Mouse (Mus musculus): ENCODE measurements around the gene Wiz. TPM values are rescaled to one million over a fixed set of nuclear protein-coding genes. Genes with fewer than 3 reads are reported as not detected.

The Wiz gene
- polyA plus RNA-seq, 1 experiment from 2014 or later: 27.0 TPM

Small RNA genes lying within 50 kb of the gene (microRNA-seq; reads per million reads assigned to microRNA genes)
- gene Gm22201: not detected

Other genes starting within 250 kb of the Wiz start
- gene Notch3, start 222.6 kb downstream of the Wiz start, polyA plus RNA-seq (2015; fragmentation: Nextera tagmentation; extraction: Ambion mirVana): 17.1 and 17.3 TPM in 2 replicates
- 0.21 and 0.24 TPM in 2 replicates for gene Ephx3, start 199.9 kb downstream of the Wiz start, polyA plus RNA-seq (2015; fragmentation: Nextera tagmentation; extraction: Ambion mirVana)
- gene Brd4, start 104.7 kb downstream of the Wiz start, polyA plus RNA-seq (2015; fragmentation: Nextera tagmentation; extraction: Ambion mirVana): 70.6 and 83.2 TPM in 2 replicates
- gene Akap8, start 68.2 kb downstream of the Wiz start, polyA plus RNA-seq (2015; fragmentation: Nextera tagmentation; extraction: Ambion mirVana): 92.9 and 100 TPM in 2 replicates
- gene Akap8l, start 38.8 kb downstream of the Wiz start, polyA plus RNA-seq (2015; fragmentation: Nextera tagmentation; extraction: Ambion mirVana): 101 and 108 TPM in 2 replicates
- gene Rasal3, start 14.1 kb upstream of the Wiz start, polyA plus RNA-seq (2015; fragmentation: Nextera tagmentation; extraction: Ambion mirVana): 1.7 and 4.0 TPM in 2 replicates
- gene Pglyrp2, start 34.7 kb upstream of the Wiz start, polyA plus RNA-seq (2015; fragmentation: Nextera tagmentation; extraction: Ambion mirVana): 0.74 TPM in 1 of 2 replicates, not detected in the other
- gene Cyp4f39, start 63.3 kb upstream of the Wiz start, polyA plus RNA-seq (2015; fragmentation: Nextera tagmentation; extraction: Ambion mirVana): 0.69 and 0.80 TPM in 2 replicates
- gene Cyp4f17, start 116.6 kb upstream of the Wiz start, polyA plus RNA-seq (2015; fragmentation: Nextera tagmentation; extraction: Ambion mirVana): 7.9 and 8.7 TPM in 2 replicates
- gene Cyp4f16, start 147.1 kb upstream of the Wiz start, polyA plus RNA-seq (2015; fragmentation: Nextera tagmentation; extraction: Ambion mirVana): 19.7 and 22.7 TPM in 2 replicates
- not detected in 2 replicates for gene Cyp4f37, start 231.9 kb upstream of the Wiz start, polyA plus RNA-seq (2015; fragmentation: Nextera tagmentation; extraction: Ambion mirVana)